Mouse (Mus musculus) right cerebral cortex, postnatal 25 days (tissue): ENCODE results near the gene Iqcj.
"Not testable (repeated sequence)": the region's sequence is repeated elsewhere in the genome, so short reads cannot be mapped to it uniquely, and the experiment has no call there.

ENCODE experiments used
- DNase-seq: peaks from one replicate; pipeline ENCODE4 v3.0.0; 2022

The Iqcj gene

DNA sequence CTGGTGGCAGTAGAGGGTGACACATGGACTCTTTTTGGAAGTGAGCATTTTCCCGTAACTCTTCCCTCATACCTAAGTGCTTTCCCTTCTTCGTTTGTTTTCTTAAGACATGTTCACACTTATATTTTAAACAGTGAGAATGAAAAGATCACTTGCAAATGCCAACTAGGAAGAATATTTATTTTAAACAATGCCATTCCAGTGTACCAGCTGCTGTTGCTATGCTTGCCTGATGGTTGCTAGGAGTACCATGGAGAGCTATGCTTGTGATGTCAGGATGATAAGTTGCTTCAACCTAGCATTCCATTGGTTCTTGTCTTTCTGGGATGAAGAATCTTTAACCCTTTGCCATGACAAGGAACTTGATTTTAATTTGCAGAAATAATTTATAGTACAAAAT lies 193.0 kb downstream of the Iqcj start:
- no peak for DNase-seq

DNA sequence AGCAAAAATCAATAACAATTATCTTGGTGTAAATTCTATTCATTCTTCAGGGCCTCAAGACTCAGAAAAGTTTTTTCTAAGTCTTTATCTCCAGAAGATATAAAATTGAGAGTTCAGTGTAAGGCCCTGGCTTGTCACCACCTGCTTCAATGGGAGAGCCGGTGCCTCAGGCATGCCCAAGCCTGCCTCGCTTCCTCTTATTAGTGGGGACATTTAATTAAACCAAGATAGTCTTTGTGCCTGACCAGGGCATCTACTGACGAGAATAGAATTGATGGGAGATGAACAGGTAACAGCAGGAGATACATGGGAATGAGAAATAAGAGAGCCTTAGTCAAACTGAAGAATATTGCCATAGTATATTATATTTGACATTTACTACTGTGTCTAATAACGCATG lies 200.1 kb downstream of the Iqcj start:
- no peak for DNase-seq

DNA sequence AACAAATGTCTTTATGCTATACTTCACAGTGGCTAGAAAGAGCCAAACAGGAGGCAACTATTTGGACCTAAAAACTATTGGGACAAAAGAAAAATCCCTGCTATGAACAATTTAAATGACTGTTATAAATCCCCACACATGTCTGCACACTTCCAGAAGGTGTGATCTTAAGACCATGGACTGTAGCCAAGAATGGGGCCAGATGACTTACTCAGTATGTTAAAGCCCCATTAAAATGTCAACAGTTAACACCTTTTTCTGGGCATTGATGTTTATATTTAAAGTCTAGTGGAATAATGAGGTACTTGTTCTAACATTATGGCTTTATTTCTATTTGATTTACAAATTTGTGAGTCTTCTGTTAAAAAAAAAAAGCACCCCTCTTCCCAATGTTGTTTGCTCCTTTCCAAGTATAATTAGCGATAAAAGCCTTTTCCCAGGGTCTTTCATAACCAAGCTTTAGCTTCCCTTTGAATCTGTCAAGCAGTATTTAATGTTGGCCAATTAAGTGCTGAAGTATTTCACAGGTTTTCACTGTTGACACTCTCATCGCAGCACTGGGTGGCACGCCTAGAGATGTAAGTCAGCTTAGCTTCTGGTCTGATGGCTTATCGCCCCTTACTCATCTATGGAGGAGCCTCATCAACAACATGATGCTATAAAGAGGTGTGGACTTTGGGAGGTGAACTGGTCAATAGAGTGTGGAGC lies 204.9 kb downstream of the Iqcj start:
- no peak for DNase-seq

DNA sequence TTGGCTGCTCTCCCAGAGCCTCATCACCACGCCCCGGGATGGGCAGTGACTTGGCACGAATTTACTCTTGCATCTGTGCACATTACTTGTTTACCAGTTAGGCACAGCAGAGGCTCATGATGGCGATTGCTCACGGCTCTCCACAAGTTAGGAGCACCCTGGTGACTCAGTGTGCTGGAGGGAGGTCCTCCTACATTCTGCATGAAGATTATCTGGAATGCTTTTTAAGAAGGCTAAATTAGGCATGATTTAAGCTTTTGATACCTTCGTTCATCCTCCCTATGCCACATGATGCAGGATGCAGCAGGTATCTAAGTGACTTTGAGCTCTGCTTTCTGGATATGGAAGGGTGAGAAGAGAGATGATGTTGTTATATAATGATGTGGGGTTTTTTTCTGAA lies 207.5 kb downstream of the Iqcj start:
- DNase-seq, result not testable (repeated sequence)

DNA sequence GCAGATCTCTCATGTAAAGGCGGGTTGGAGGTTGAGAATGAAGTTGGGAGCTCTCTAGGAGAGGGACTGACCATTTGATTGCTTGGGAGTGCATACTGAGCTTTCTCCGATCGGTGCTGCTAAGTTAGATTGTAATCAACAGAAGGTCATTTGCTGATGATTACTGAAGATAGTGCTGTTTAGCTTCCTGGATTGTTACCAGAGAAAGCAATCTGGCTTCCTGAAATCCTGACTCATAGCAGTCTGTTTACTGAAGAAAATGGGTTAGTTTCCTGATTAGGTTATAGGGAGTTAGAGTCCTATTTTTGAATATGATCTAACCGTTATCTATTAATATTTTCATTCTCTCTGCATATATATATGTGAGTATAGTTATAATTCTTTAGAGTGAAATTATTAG lies 209.3 kb downstream of the Iqcj start:
- no peak for DNase-seq

DNA sequence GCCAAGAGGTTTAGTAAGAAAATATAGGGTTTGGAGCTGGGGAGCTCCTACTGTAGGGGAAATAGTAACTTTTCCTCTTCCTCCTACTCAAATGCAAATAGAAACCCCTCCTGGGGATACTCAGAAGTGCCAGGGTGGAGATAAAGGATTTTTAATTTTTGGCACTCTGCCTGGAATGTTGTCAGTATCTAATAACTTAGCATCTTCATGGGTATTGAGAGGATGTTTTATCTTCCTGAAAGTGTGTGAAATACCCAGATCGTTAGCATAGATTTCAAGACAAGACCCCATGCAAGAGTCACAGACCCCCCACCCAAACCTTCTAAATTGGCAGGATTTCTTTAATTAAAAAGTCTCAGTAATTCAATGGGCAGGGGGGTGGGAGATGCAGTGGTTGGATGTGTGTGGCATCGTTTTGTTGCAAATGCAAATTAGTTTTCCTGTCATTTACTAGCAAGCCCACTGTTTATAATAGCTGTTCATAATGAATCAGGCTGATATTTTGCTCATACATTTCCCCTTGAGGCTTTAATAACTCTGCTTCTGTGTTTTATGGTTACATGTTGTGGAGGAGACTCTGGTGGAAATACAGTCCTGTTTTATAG lies 213.2 kb downstream of the Iqcj start:
- no peak for DNase-seq
